Mouse (Mus musculus) MEL (cell line): Measurements from ENCODE around the gene Rnf157. TPM values are rescaled to one million over a fixed set of nuclear protein-coding genes. Genes with fewer than 3 reads are reported as not detected.

Experiments used
- DNase-seq: peaks from one replicate; pipeline ENCODE4 v3.0.0; 2011; ENCODE audit warnings: low read depth, low spot score
- H3K27ac ChIP-seq: 2 replicates; pipeline ENCODE4 v1.5.1; 2012; ENCODE audit warnings: low read depth, mild to moderate bottlenecking, control low read depth, low read length, moderate library complexity; ENCODE audit not compliant: control insufficient read depth
- H3K27me3 ChIP-seq, 2 experiments: fragments of 150-350 bp in 1 of 2; sonication (generic) in 1 of 2; 2 replicates each; pipeline ENCODE4 v1.6.1; 2012; ENCODE audit warnings: low read length in 2 of 2, mild to moderate bottlenecking in 2 of 2, improper control_type of control experiment in 1 of 2, moderate library complexity in 1 of 2; ENCODE audit not compliant: insufficient read depth in 2 of 2, control insufficient read depth in 1 of 2
- H3K36me3 ChIP-seq, 2 experiments: 2 replicates each; pipeline ENCODE4 v1.6.1; 2012 to 2014; ENCODE audit warnings: low read length in 2 of 2, improper control_type of control experiment in 1 of 2, inconsistent platforms in 1 of 2, mild to moderate bottlenecking in 1 of 2; ENCODE audit not compliant: insufficient read depth in 2 of 2, control insufficient read depth in 1 of 2
- H3K4me1 ChIP-seq, 2 experiments: fragments of 150-350 bp in 1 of 2; sonication (generic) in 1 of 2; 2 replicates each; pipeline ENCODE4 v1.6.1; 2012; ENCODE audit warnings: low read length in 2 of 2, improper control_type of control experiment in 1 of 2, mild to moderate bottlenecking in 1 of 2; ENCODE audit not compliant: insufficient read depth in 2 of 2, control insufficient read depth in 1 of 2
- H3K4me3 ChIP-seq, 2 experiments: fragments of 150-350 bp in 1 of 2; sonication (generic) in 1 of 2; 2 replicates each; pipeline ENCODE4 v1.5.1; 2012; ENCODE audit warnings: low read depth in 2 of 2, low read length in 2 of 2, mild to moderate bottlenecking in 2 of 2, moderate library complexity in 2 of 2, control low read depth in 1 of 2, improper control_type of control experiment in 1 of 2; ENCODE audit not compliant: control insufficient read depth in 1 of 2, insufficient read depth in 1 of 2
- H3K79me2 ChIP-seq: 2 replicates; pipeline ENCODE4 v1.6.1; 2012; ENCODE audit warnings: mild to moderate bottlenecking, low read length, moderate library complexity; ENCODE audit not compliant: control insufficient read depth, poor library complexity, insufficient read depth
- H3K9ac ChIP-seq: 2 replicates; pipeline ENCODE4 v1.6.1; 2012; ENCODE audit warnings: low read depth, mild to moderate bottlenecking, control low read depth, low read length, moderate library complexity; ENCODE audit not compliant: control insufficient read depth, poor library complexity, severe bottlenecking
- H3K9me3 ChIP-seq: fragments of 150-350 bp; sonication (generic); replicated peaks from 2 replicates; pipeline ENCODE4 v1.6.1; 2012; ENCODE audit warnings: mild to moderate bottlenecking, low read length, improper control_type of control experiment, moderate library complexity; ENCODE audit not compliant: insufficient read depth
- BHLHE40 ChIP-seq: IDR thresholded peaks from 2 replicates; pipeline ENCODE4 v1.6.1; 2012; ENCODE audit warnings: low read depth, mild to moderate bottlenecking, inconsistent platforms, low read length, improper control_type of control experiment, borderline replicate concordance
- CHD1 ChIP-seq: IDR thresholded peaks from 2 replicates; pipeline ENCODE4 v1.6.1; 2012; ENCODE audit warnings: low read depth, mild to moderate bottlenecking, inconsistent platforms, low read length, improper control_type of control experiment
- CTCF ChIP-seq, 3 experiments: IDR thresholded peaks in 2 of 3; conservative IDR thresholded peaks in 1 of 3; 2 replicates each; pipeline ENCODE4 v1.5.1; 2011 to 2012; ENCODE audit warnings: low read length in 3 of 3, low read depth in 2 of 3, mild to moderate bottlenecking in 2 of 3, improper control_type of control experiment in 1 of 3, inconsistent platforms in 1 of 3, mixed read lengths in 1 of 3, moderate library complexity in 1 of 3; ENCODE audit not compliant: control insufficient read depth in 1 of 3, insufficient read depth in 1 of 3, poor library complexity in 1 of 3, severe bottlenecking in 1 of 3
- ELF1 ChIP-seq: IDR thresholded peaks from 2 replicates; pipeline ENCODE4 v1.6.1; 2014; ENCODE audit warnings: low read depth, mild to moderate bottlenecking, inconsistent platforms, low read length, improper control_type of control experiment, moderate library complexity
- ETS1 ChIP-seq: IDR thresholded peaks from 2 replicates; pipeline ENCODE4 v1.6.1; 2012; ENCODE audit warnings: low read depth, mild to moderate bottlenecking, inconsistent platforms, low read length, improper control_type of control experiment, moderate library complexity
- HCFC1 ChIP-seq: IDR thresholded peaks from 2 replicates; pipeline ENCODE4 v1.6.1; 2012; ENCODE audit warnings: low read depth, mild to moderate bottlenecking, inconsistent platforms, low read length, improper control_type of control experiment, moderate library complexity
- MAFK ChIP-seq: IDR thresholded peaks from 2 replicates; pipeline ENCODE4 v1.6.1; 2011; ENCODE audit warnings: low read depth, mild to moderate bottlenecking, low read length, improper control_type of control experiment, borderline replicate concordance
- MAZ ChIP-seq: IDR thresholded peaks from 2 replicates; pipeline ENCODE4 v1.6.1; 2012; ENCODE audit warnings: low read depth, mild to moderate bottlenecking, inconsistent platforms, low read length, improper control_type of control experiment
- MXI1 ChIP-seq: IDR thresholded peaks from 2 replicates; pipeline ENCODE4 v1.6.1; 2011; ENCODE audit warnings: mild to moderate bottlenecking, low read depth, low read length, improper control_type of control experiment
- MYC ChIP-seq: IDR thresholded peaks from 2 replicates; pipeline ENCODE4 v1.6.1; 2011; ENCODE audit warnings: low read depth, mild to moderate bottlenecking, low read length, improper control_type of control experiment, moderate library complexity
- NELFE ChIP-seq: IDR thresholded peaks from 2 replicates; pipeline ENCODE4 v1.6.1; 2011; ENCODE audit warnings: low read depth, low read length, improper control_type of control experiment
- NRF1 ChIP-seq: IDR thresholded peaks from 2 replicates; pipeline ENCODE4 v1.6.1; 2014; ENCODE audit warnings: low read depth, mild to moderate bottlenecking, inconsistent platforms, low read length, improper control_type of control experiment, moderate library complexity; ENCODE audit not compliant: poor library complexity, insufficient read depth, severe bottlenecking
- POLR2A ChIP-seq, 2 experiments: IDR thresholded peaks; 2 replicates each; pipeline ENCODE4 v1.6.1; 2011 to 2012; ENCODE audit warnings: low read length in 2 of 2, mild to moderate bottlenecking in 2 of 2, control low read depth in 1 of 2, improper control_type of control experiment in 1 of 2, low read depth in 1 of 2, moderate library complexity in 1 of 2; ENCODE audit not compliant: control insufficient read depth in 1 of 2, insufficient read depth in 1 of 2, poor library complexity in 1 of 2
- RCOR1 ChIP-seq: IDR thresholded peaks from 2 replicates; pipeline ENCODE4 v1.6.1; 2012; ENCODE audit warnings: low read depth, mild to moderate bottlenecking, inconsistent platforms, low read length, improper control_type of control experiment
- SIN3A ChIP-seq: IDR thresholded peaks from 2 replicates; pipeline ENCODE4 v1.6.1; 2012; ENCODE audit warnings: low read length, improper control_type of control experiment, inconsistent platforms
- SMC3 ChIP-seq: IDR thresholded peaks from 2 replicates; pipeline ENCODE4 v1.6.1; 2011; ENCODE audit warnings: low read depth, low read length, improper control_type of control experiment
- TAL1 ChIP-seq: IDR thresholded peaks from 2 replicates; pipeline ENCODE4 v1.6.1; 2012; ENCODE audit warnings: mild to moderate bottlenecking, inconsistent platforms, low read length, moderate library complexity, mixed read lengths
- TBP ChIP-seq: IDR thresholded peaks from 2 replicates; pipeline ENCODE4 v1.8.0; 2011; ENCODE audit warnings: low read depth, low read length, improper control_type of control experiment
- ZC3H11A ChIP-seq: IDR thresholded peaks from 2 replicates; pipeline ENCODE4 v1.6.1; 2012; ENCODE audit warnings: low read depth, mild to moderate bottlenecking, inconsistent platforms, low read length, improper control_type of control experiment
- ZKSCAN1 ChIP-seq: IDR thresholded peaks from 2 replicates; pipeline ENCODE4 v1.6.1; 2012; ENCODE audit warnings: low read depth, mild to moderate bottlenecking, inconsistent platforms, low read length, improper control_type of control experiment, moderate library complexity
- ZNF384 ChIP-seq: IDR thresholded peaks from 2 replicates; pipeline ENCODE4 v1.6.1; 2012; ENCODE audit warnings: low read depth, mild to moderate bottlenecking, inconsistent platforms, low read length, improper control_type of control experiment
- polyA plus RNA-seq, 2 experiments: library from polyadenylated mRNA; stranded (reverse) in 1 of 2; unstranded in 1 of 2; fragments of >175 nt in 1 of 2; fragments of >200 nt in 1 of 2; gene quantifications; 2 replicates each; pipeline versions ENCODE4 v1.2.1 to v1.2.4; 2012; ENCODE audit warnings: low replicate concordance in 2 of 2, low read depth in 1 of 2; ENCODE audit not compliant: insufficient read length in 2 of 2, insufficient read depth in 1 of 2, missing spikeins in 1 of 2
- total RNA-seq: library from RNA; depleted of rRNA; stranded (reverse); fragments of 300-350 nt; gene quantifications from 2 replicates; pipeline ENCODE4 v1.2.3, GENCODE M21; 2012

Gene Rnf157
- total and polyA plus RNA-seq, 3 experiments, result 7.5 to 10.9 TPM; not detected in 1

- DNase-seq, result no peak
- Histone ChIP-seq H3K4me3 (no peak overlapping the region), H3K9me3 (no peaks in the 10 kb centered on the region), H3K27me3 (no peaks in the 10 kb centered on the region), H3K9ac (no peak overlapping the region), H3K27ac (no peak overlapping the region), H3K79me2 (no peaks in the 10 kb centered on the region), H3K4me1 (no peaks in the 10 kb centered on the region), H3K36me3 (no peaks in the 10 kb centered on the region)
- no peak for TF ChIP-seq SMC3
- TF ChIP-seq NRF1, result no peak
- no peak for TF ChIP-seq ZKSCAN1
- TF ChIP-seq TAL1, result no peak
- TF ChIP-seq ZC3H11A, result no peak
- no peak for TF ChIP-seq MAFK
- TF ChIP-seq POLR2A (IDR thresholded peaks at IDR 0.05; ENCODE audit: control insufficient read depth in 1 of 2, insufficient read depth in 1 of 2, low read depth in 1 of 2, low read length in 2 of 2, poor library complexity in 1 of 2), result no peak
- no peak for TF ChIP-seq HCFC1
- TF ChIP-seq ETS1, result no peak
- TF ChIP-seq NELFE, result no peak
- TF ChIP-seq CTCF (IDR thresholded peaks at IDR 0.05 in 2 of 3, conservative IDR thresholded peaks at IDR 0.05 in 1 of 3; ENCODE audit: control insufficient read depth in 1 of 3, insufficient read depth in 1 of 3, low read depth in 2 of 3, low read length in 3 of 3, poor library complexity in 1 of 3, severe bottlenecking in 1 of 3), result no peak
- no peak for TF ChIP-seq SIN3A
- TF ChIP-seq MXI1, result no peak
- TF ChIP-seq BHLHE40, result no peak
- no peak for TF ChIP-seq CHD1
These were observed 33.6 kb upstream of the Rnf157 start for GRCm38 (mm10) chr11:116446308-116446887.

GRCm38 (mm10) chr11:116445596-116446307, 32.9 kb upstream of the Rnf157 start:
- DNase-seq, result peak; percentile 93
- H3K4me3 ChIP-seq, result no peak overlapping the region
- no peak overlapping the region for H3K27ac ChIP-seq
- H3K4me1 ChIP-seq, result no peaks in the 10 kb centered on the region
- no peaks in the 10 kb centered on the region for H3K9me3 ChIP-seq
- no peaks in the 10 kb centered on the region for H3K27me3 ChIP-seq
- 0 out of 2 replicates have a peak, but pooled peaks have one; percentile 28 for TF ChIP-seq TBP
- peak; percentile 65; the same call in 1 of the 2 replicates for TF ChIP-seq ELF1
- TF ChIP-seq ZC3H11A, result peak; percentile 100
- TF ChIP-seq SMC3, result peak; percentile 100
- no peak for TF ChIP-seq RCOR1
- peak; percentile 66 for TF ChIP-seq MYC
- peak; percentile 70 for TF ChIP-seq SIN3A
- TF ChIP-seq ZNF384, result no peak
- peak in 2 of 3 experiments; percentile 96 to 99 for TF ChIP-seq CTCF (IDR thresholded peaks at IDR 0.05 in 2 of 3, conservative IDR thresholded peaks at IDR 0.05 in 1 of 3; ENCODE audit: control insufficient read depth in 1 of 3, insufficient read depth in 1 of 3, low read depth in 2 of 3, low read length in 3 of 3, poor library complexity in 1 of 3, severe bottlenecking in 1 of 3)
- TF ChIP-seq MAZ, result peak; percentile 66; the same call in 1 of the 2 replicates
- no peaks in the 10 kb centered on the region for H3K36me3 ChIP-seq
- no peaks in the 10 kb centered on the region for H3K79me2 ChIP-seq
- no peak overlapping the region for H3K9ac ChIP-seq
